Mouse (Mus musculus): ENCODE measurements around the gene Arl3.

GRCm38 (mm10) chr19:46602406-46602805 lies 29.4 kb upstream of the Arl3 start:
- no peak for TF ChIP-seq GATA1 (IDR thresholded peaks at IDR 0.05; ENCODE audit: borderline replicate concordance, low read length)
- no peak for TF ChIP-seq CTCF (IDR thresholded peaks at IDR 0.05; ENCODE audit: low read depth, low read length)
- no peak for TF ChIP-seq TAL1 (conservative IDR thresholded peaks at IDR 0.05; ENCODE audit: low read depth, low read length)
- TF ChIP-seq POLR2AphosphoS5 (IDR thresholded peaks at IDR 0.05; ENCODE audit: insufficient replicate concordance, low read depth, low read length), result no peak
- no peak for TF ChIP-seq GATA2 (IDR thresholded peaks at IDR 0.05; ENCODE audit: borderline replicate concordance, low read depth, low read length)
